Mouse (Mus musculus) lung, postnatal 0 days (tissue): ENCODE measurements at regions not wholly inside any gene's neighbourhood (a gene's known extent, or its start where the extent isn't known, plus 50 kb on each side); places are given as distances from the start of the nearest gene placed in this dataset.

Source experiments
- CTCF ChIP-seq: IDR thresholded peaks from 2 replicates; pipeline ENCODE4 v1.5.1; 2016; ENCODE audit warnings: antibody characterized with exemption, mild to moderate bottlenecking
- EP300 ChIP-seq: IDR thresholded peaks from 2 replicates; pipeline ENCODE4 v1.6.1; 2016; ENCODE audit warnings: antibody characterized with exemption, mild to moderate bottlenecking, control low read depth

- TF ChIP-seq EP300 = no peak
- TF ChIP-seq CTCF = no peak
These were observed 607.2 kb downstream of the 1190002N15Rik start for GRCm38 (mm10) chr9:93930684-93931083.
